Mouse (Mus musculus): ENCODE measurements at regions not wholly inside any gene's neighbourhood (a gene's known extent, or its start where the extent isn't known, plus 50 kb on each side); places are given as distances from the start of the nearest gene placed in this dataset.
"Not testable (repeated sequence)": the region's sequence is repeated elsewhere in the genome, so short reads cannot be mapped to it uniquely, and the experiment has no call there.

GRCm38 (mm10) chr13:5527400-5527799 lies 333.9 kb upstream of the Klf6 start:
- no peak for DNase-seq (ENCODE audit: low spot score in 2 of 2)

DNA sequence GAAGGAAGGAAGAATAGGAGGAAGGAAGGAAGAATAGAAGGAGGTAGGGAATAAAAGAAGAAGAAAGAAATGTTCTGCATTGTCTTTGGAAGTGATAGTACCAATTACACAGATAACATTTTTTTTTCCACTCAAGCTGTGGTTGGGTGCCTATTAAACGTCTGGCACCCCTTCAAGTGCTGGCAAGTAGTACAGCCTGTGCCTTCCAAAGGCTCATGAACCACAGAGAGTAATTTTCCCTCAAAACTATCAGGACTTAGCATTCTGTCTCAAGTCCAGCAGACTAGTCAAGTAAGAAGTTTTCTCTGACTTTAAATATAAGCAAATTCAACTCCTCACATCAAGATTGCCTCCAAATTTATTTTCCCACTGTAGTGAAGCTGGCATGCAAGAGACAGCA lies 321.0 kb upstream of the Klf6 start:
- no peak for DNase-seq (ENCODE audit: low spot score in 2 of 2)

DNA sequence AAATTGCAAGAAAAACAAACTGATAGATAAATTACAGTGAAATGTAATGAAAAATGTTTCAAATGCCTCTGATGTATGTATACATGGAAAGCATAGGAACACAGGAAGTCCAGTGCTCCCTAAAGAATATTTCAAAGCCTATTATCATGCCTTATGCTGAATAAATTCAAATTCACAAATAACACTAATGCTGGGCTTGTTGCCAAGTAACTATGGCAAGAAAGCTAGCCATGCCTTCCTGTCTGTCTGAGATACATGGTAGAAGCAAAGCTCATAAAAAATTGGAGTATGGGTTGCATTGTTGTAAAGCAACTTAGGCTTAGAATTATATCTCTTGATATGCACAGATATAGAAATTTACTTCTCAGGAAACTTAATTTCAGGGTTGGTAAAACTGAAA lies 315.8 kb upstream of the Klf6 start:
- DNase-seq (ENCODE audit: low spot score in 2 of 2): no peak

GRCm38 (mm10) chr13:5546011-5546410 lies 315.3 kb upstream of the Klf6 start:
- no peak for DNase-seq (ENCODE audit: low spot score in 2 of 2)

GRCm38 (mm10) chr13:5546937-5547336 lies 314.3 kb upstream of the Klf6 start:
- DNase-seq (ENCODE audit: low spot score in 2 of 2): no peak

DNA sequence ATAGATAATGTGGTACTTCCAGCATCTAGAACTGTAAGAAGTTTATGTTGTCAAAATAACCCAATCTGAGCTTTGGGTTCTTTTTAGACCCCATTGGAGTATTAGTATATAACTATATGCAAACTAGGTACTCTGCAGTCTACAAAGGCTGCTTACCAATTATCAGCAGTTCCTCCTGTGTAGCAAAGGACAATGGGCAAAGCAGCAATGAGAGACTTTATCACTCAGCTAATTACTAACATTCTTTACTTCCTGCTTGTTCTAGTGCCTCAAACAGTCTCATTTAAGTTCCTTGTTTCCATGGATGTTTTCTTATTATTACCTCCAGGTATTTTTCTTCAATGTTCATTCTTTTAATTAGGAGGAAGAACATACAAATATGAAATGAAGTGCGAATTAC lies 312.5 kb upstream of the Klf6 start:
- DNase-seq (ENCODE audit: low spot score in 2 of 2): no peak

DNA sequence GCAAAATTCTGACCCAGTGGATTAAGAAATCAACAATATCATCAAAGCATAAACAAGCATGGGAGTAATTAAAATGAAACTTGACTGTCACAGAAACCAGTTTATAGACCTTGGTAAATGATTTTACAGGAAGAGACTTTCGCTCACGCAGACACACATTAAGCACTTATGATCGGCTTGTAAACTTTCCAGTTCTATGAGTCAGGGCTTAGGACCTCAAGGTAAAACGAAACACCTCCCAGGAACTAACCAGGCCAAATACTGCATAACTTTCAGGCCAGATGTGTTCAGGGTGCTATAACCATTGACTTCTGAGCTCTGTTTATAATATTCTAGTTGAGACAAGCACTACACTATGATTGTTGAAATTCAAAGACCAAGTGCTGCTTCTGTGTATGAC lies 312.1 kb upstream of the Klf6 start:
- no peak for DNase-seq (ENCODE audit: low spot score in 2 of 2)

- no peak for DNase-seq (ENCODE audit: low spot score in 2 of 2)
These were observed 311.5 kb upstream of the Klf6 start for GRCm38 (mm10) chr13:5549747-5550146.

GRCm38 (mm10) chr13:5550354-5550753 lies 310.9 kb upstream of the Klf6 start:
- DNase-seq (ENCODE audit: low spot score in 2 of 2): no peak

DNA sequence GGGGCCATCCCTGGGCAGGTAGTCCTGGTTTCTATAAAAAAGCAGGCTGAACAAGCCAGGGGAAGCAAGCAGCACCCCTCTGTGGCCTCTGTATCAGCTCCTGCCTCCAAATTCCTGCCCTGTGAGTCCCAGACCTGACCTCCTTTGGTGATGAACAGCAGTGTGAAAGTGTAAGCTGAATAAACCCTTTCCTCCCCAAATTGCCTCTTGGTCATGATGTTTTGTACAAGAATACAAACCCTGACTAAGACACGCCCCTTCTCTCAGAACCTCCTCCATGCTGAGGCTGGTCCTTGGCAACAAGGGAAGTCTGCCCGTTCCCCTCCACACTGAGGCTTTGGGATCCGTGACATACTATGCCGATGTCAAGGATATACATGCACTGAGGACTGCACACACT lies 310.2 kb upstream of the Klf6 start:
- DNase-seq (ENCODE audit: low spot score in 2 of 2): no peak

- DNase-seq (ENCODE audit: low spot score in 2 of 2): no peak
These were observed 307.8 kb upstream of the Klf6 start for GRCm38 (mm10) chr13:5553461-5553860.

DNA sequence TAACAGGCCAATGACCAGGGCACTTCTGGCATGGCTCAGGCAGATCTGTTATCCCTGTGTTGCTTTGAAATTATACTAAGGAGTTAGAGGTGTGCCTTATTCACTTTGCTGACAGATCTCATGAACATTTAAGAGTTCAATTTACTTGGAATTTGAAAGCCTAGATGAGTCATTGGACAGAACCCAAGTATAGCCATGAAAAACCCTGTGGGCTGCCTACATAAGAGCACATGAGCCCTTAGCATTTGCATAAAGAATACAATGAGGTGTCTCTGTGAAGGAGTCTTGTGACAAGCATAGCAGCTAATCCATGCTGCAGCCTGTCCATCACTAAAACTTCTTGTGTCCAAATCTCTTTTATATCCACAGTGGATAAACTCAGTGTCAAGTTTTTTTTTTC lies 303.2 kb upstream of the Klf6 start:
- no peak for DNase-seq (ENCODE audit: low spot score in 2 of 2)

- no peak for DNase-seq (ENCODE audit: low spot score in 2 of 2)
These were observed 294.8 kb upstream of the Klf6 start for GRCm38 (mm10) chr13:5566479-5566878.

GRCm38 (mm10) chr13:5566896-5567295 lies 294.4 kb upstream of the Klf6 start:
- no peak for DNase-seq (ENCODE audit: low spot score in 2 of 2)

GRCm38 (mm10) chr13:5569579-5569978 lies 291.7 kb upstream of the Klf6 start:
- no peak for DNase-seq (ENCODE audit: low spot score in 2 of 2)

- no peak for DNase-seq (ENCODE audit: low spot score in 2 of 2)
These were observed 290.9 kb upstream of the Klf6 start for GRCm38 (mm10) chr13:5570386-5570785.

GRCm38 (mm10) chr13:5576568-5576967 lies 284.7 kb upstream of the Klf6 start:
- no peak for DNase-seq (ENCODE audit: low spot score in 2 of 2)

DNA sequence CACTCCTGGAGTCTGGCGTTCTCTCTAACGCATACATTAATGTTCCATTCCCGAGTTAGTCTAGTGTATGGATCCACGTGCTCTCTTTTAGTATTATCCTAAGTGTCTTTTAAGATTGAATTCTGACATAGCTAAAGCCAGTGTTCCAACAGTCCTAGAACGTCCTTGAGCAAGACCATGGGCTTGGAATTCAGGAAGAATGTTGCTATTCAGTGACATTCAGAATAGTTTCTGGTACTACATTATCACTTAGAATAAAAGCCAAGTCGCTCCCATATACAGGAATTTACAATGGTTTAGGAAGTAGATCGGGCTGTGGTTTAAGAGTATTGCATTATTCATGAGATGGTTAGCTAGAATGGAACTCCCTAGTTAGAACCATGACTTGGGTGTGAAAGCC lies 277.6 kb upstream of the Klf6 start:
- not testable (repeated sequence) for DNase-seq (ENCODE audit: low spot score in 2 of 2)

GRCm38 (mm10) chr13:5587196-5587595 lies 274.1 kb upstream of the Klf6 start:
- no peak for DNase-seq (ENCODE audit: low spot score in 2 of 2)

DNA sequence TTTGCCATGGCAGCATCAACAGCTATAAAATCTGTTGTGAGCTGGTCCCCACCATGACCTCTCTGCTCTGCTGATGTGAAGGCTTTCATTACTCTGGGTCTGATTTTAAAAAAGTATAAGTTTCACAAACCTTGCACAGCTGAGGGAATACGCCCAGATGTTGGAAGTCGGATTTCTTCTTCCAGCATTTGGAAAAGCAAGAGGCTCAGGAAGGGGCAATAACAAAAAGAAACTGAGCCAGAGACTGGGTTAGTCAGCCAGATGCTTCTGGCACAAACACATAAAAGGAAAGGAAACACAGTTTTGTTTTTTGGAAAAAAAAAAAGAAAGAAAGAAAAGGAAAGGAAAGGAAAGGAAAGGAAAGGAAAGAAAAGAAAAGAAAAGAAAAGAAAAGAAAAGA lies 270.0 kb upstream of the Klf6 start:
- DNase-seq (ENCODE audit: low spot score in 2 of 2): no peak

DNA sequence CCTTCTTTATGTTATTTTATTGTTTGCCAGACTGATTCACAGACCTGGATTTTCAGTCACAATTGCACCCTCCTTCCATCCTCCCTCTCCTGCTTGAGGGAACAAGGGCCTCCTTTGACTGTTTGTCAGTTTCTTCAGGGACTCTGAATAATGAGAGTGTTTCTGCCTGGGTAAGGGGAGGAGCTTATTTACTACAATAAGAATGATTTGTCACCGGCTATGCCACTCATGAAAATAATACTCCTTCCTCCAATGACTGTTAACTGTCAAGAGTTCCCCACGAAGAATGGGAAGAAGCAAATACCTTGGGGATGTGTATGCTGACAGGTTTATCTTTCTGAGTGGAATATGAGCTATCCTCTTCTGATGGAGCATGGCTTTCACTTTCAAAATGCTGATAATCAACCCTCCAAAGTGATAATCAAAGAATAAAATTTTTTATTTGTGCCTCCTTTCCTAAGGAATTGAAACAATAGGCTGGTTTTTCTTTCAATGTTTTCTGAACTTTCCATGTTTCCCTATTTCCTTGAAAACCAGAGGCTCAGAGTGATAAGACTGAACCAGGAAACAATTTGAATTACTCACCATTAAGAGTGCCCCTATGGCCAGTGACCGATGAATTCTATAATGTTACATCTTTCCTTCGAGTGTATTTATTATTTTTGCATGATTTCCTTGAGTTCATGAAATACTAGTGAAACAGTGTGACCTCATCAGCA lies 269.3 kb upstream of the Klf6 start:
- no peak for DNase-seq (ENCODE audit: low spot score in 2 of 2)

DNA sequence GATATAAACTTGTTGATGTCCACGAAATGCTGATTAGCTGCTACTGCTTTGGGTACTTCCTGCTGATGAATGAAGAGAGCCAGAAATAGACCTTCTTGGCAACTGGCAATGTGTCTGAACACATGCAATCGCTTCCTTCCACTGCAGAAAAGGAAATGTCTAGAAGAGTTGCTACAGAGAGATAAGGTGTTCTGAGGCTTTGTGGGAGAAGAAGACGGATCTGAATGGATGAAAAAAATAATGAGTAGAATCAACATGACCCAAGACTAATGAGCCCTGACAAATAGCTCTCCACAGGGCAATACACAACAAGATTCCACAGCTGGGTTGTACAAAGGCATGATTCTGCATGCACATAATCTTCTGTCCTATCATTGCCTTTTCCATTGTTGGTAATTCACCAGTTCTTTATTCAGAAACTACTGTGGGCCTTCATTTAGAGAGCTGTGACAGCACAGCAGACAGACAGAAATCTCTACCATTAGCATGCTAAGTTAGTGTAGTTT lies 268.7 kb upstream of the Klf6 start:
- no peak for DNase-seq (ENCODE audit: low spot score in 2 of 2)

DNA sequence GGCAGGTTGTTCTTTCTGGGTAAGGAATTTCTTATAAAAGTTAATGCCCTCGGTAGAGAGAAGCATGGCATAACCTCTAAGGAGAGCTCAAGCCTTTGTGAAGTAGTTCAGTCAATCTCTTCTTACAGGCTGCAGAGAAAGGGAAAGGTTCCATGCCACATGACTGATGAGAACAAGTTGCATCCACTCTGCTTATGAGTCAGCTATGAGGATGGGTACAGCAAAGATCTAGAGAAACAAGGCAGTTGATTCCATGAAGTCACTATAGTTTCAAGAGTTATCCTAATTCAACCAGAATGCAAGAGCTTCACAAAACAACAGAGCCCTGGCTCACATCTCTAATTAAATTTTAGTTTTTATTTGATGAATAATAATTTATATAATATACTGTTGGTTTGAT lies 259.6 kb upstream of the Klf6 start:
- DNase-seq (ENCODE audit: low spot score in 2 of 2): no peak

Data from adrenal gland, postnatal 4 days (tissue).